Mouse (Mus musculus) thymus, adult 2 months (tissue): ENCODE results near the gene Bmpr1a. TPM values are rescaled to one million over a fixed set of nuclear protein-coding genes. Genes with fewer than 3 reads are reported as not detected.

Experiments used
- DNase-seq: peaks from one replicate; pipeline ENCODE4 v3.0.0; 2021
- H3K27ac ChIP-seq: fragments of 200-500 bp; 2 replicates; pipeline ENCODE4 v1.5.1; 2012; ENCODE audit warnings: low read length, control low read depth; ENCODE audit not compliant: control insufficient read depth, insufficient read depth
- H3K27me3 ChIP-seq: fragments of 200-500 bp; 2 replicates; pipeline ENCODE4 v1.6.1; 2012; ENCODE audit warnings: mild to moderate bottlenecking, low read length, moderate library complexity, mixed read lengths; ENCODE audit not compliant: control insufficient read depth, insufficient read depth
- H3K36me3 ChIP-seq: fragments of 200-500 bp; 2 replicates; pipeline ENCODE4 v1.6.1; 2012; ENCODE audit warnings: mild to moderate bottlenecking, low read length, moderate library complexity; ENCODE audit not compliant: control insufficient read depth, insufficient read depth
- H3K4me1 ChIP-seq: fragments of 200-500 bp; replicated peaks from 2 replicates; pipeline ENCODE4 v1.6.1; 2012; ENCODE audit warnings: low read length; ENCODE audit not compliant: control insufficient read depth, insufficient read depth
- H3K4me3 ChIP-seq: fragments of 200-500 bp; 2 replicates; pipeline ENCODE4 v1.5.1; 2012; ENCODE audit warnings: mild to moderate bottlenecking, low read length, control low read depth, moderate library complexity; ENCODE audit not compliant: control insufficient read depth, insufficient read depth
- CTCF ChIP-seq: fragments of 200-500 bp; IDR thresholded peaks from 2 replicates; pipeline ENCODE4 v1.5.1; 2012; ENCODE audit warnings: mild to moderate bottlenecking, control low read depth, low read length, moderate library complexity, borderline replicate concordance; ENCODE audit not compliant: control insufficient read depth, poor library complexity, insufficient read depth; ENCODE audit errors: extremely low read depth
- POLR2A ChIP-seq: fragments of 200-500 bp; IDR thresholded peaks from 2 replicates; pipeline ENCODE4 v1.6.1; 2012; ENCODE audit warnings: mild to moderate bottlenecking, low read length, control low read depth, moderate library complexity; ENCODE audit not compliant: control insufficient read depth, poor library complexity, insufficient read depth; ENCODE audit errors: extremely low read depth
- WGBS: fragments of 180-500 bp; shearing (Covaris S2); methylation state at CpG from one replicate; pipeline ENCODE4 v1.1.7; 2018; 5-methylcytosine and 5-hydroxymethylcytosine counted together
- polyA plus RNA-seq: library from polyadenylated mRNA; depleted of rRNA; stranded (reverse); fragments of >200 nt; gene quantifications from 2 replicates; pipeline ENCODE4 v1.2.3, GENCODE M21; 2012

Gene Bmpr1a
- polyA plus RNA-seq, 1 experiment = 3.1 TPM

- Histone ChIP-seq H3K4me3 (peak overlapping the region; percentile 47), H3K27me3 (peaks cover 23% of the 10 kb centered on the region), H3K4me1 (peaks cover 11% of the 10 kb centered on the region), H3K27ac (no peak overlapping the region), H3K36me3 (no peaks in the 10 kb centered on the region)
- TF ChIP-seq CTCF (no peak), POLR2A (no peak)
- DNase-seq = peak; percentile 32
- WGBS = 1% methylated on average over 77 of the region's 77 CpGs
Observed at GRCm38 (mm10) chr14:34501804-34502474, 1.2 kb downstream of the Bmpr1a start.

GRCm38 (mm10) chr14:34501447-34501803 lies 1.7 kb downstream of the Bmpr1a start:
- TF ChIP-seq CTCF (no peak), POLR2A (no peak)
- Histone ChIP-seq H3K4me3 (no peak overlapping the region), H3K4me1 (peaks cover 11% of the 10 kb centered on the region), H3K27me3 (peaks cover 23% of the 10 kb centered on the region), H3K36me3 (no peaks in the 10 kb centered on the region), H3K27ac (no peak overlapping the region)
- WGBS = 3% methylated on average over 16 of the region's 16 CpGs
- no peak for DNase-seq

GRCm38 (mm10) chr14:34500309-34500708 lies 2.8 kb downstream of the Bmpr1a start:
- WGBS = 39% methylated on average over 4 of the region's 4 CpGs
- TF ChIP-seq CTCF (no peak), POLR2A (no peak)
- no peaks in the 10 kb centered on the region for H3K36me3 ChIP-seq
- H3K4me1 ChIP-seq = peaks cover 11% of the 10 kb centered on the region
- no peak for DNase-seq
- no peak overlapping the region for H3K4me3 ChIP-seq
- peaks cover 21% of the 10 kb centered on the region for H3K27me3 ChIP-seq
- no peak overlapping the region for H3K27ac ChIP-seq

GRCm38 (mm10) chr14:34499664-34500063 lies 3.5 kb downstream of the Bmpr1a start:
- no peaks in the 10 kb centered on the region for H3K36me3 ChIP-seq
- peaks cover 11% of the 10 kb centered on the region for H3K4me1 ChIP-seq
- TF ChIP-seq CTCF (no peak), POLR2A (no peak)
- no peak overlapping the region for H3K27ac ChIP-seq
- no peak for DNase-seq
- WGBS = 85% methylated on average over 4 of the region's 4 CpGs
- no peak overlapping the region for H3K4me3 ChIP-seq
- H3K27me3 ChIP-seq = peaks cover 20% of the 10 kb centered on the region

GRCm38 (mm10) chr14:34497346-34497745 lies 5.8 kb downstream of the Bmpr1a start:
- H3K27me3 ChIP-seq = peaks cover 15% of the 10 kb centered on the region
- H3K27ac ChIP-seq = no peak overlapping the region
- no peak for DNase-seq
- 84% methylated on average over 3 of the region's 3 CpGs for WGBS
- peaks cover 5% of the 10 kb centered on the region for H3K4me1 ChIP-seq
- no peak overlapping the region for H3K4me3 ChIP-seq
- no peaks in the 10 kb centered on the region for H3K36me3 ChIP-seq
- no peak for TF ChIP-seq POLR2A
- no peak for TF ChIP-seq CTCF

- H3K4me3 ChIP-seq = no peak overlapping the region
- no peaks in the 10 kb centered on the region for H3K4me1 ChIP-seq
- H3K36me3 ChIP-seq = no peaks in the 10 kb centered on the region
- H3K27ac ChIP-seq = no peak overlapping the region
- DNase-seq = no peak
- WGBS = 83% methylated on average over 3 of the region's 3 CpGs
- TF ChIP-seq POLR2A (no peak), CTCF (no peak)
- no peaks in the 10 kb centered on the region for H3K27me3 ChIP-seq
Observed at GRCm38 (mm10) chr14:34493682-34494081, 9.5 kb downstream of the Bmpr1a start.

DNA sequence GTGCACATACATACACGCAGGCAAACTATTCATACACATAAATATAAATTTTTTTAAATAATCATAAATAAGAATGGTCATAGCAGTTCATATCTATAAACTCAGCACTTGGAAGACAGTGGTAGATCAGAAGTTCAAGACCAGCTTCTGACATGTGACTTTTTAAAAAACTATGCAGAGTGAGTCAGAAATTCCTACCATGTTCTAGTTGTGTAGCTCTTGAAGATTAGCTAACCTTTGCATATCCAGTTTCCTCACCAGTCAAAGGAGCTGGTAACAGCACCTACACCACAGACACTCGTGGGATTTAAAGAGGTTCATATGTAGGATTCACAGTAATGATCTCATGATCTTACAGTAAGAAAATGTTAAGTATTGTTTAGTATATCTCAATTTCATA lies 10.5 kb downstream of the Bmpr1a start:
- no peaks in the 10 kb centered on the region for H3K36me3 ChIP-seq
- no peaks in the 10 kb centered on the region for H3K4me1 ChIP-seq
- WGBS = 91% methylated on average over 2 of the region's 2 CpGs
- DNase-seq = no peak
- no peak for TF ChIP-seq CTCF
- no peak overlapping the region for H3K4me3 ChIP-seq
- no peak overlapping the region for H3K27ac ChIP-seq
- no peaks in the 10 kb centered on the region for H3K27me3 ChIP-seq
